Mouse (Mus musculus) MEL (cell line): ENCODE measurements around the gene 6030408B16Rik. TPM values are rescaled to one million over a fixed set of nuclear protein-coding genes. Genes with fewer than 3 reads are reported as not detected.

Experiments used
- DNase-seq: peaks from one replicate; pipeline ENCODE4 v3.0.0; 2011; ENCODE audit warnings: low read depth, low spot score
- H3K27ac ChIP-seq: 2 replicates; pipeline ENCODE4 v1.5.1; 2012; ENCODE audit warnings: low read depth, mild to moderate bottlenecking, control low read depth, low read length, moderate library complexity; ENCODE audit not compliant: control insufficient read depth
- H3K27me3 ChIP-seq, 2 experiments: fragments of 150-350 bp in 1 of 2; sonication (generic) in 1 of 2; 2 replicates each; pipeline ENCODE4 v1.6.1; 2012; ENCODE audit warnings: low read length in 2 of 2, mild to moderate bottlenecking in 2 of 2, improper control_type of control experiment in 1 of 2, moderate library complexity in 1 of 2; ENCODE audit not compliant: insufficient read depth in 2 of 2, control insufficient read depth in 1 of 2
- H3K36me3 ChIP-seq, 2 experiments: 2 replicates each; pipeline ENCODE4 v1.6.1; 2012 to 2014; ENCODE audit warnings: low read length in 2 of 2, improper control_type of control experiment in 1 of 2, inconsistent platforms in 1 of 2, mild to moderate bottlenecking in 1 of 2; ENCODE audit not compliant: insufficient read depth in 2 of 2, control insufficient read depth in 1 of 2
- H3K4me1 ChIP-seq, 2 experiments: fragments of 150-350 bp in 1 of 2; sonication (generic) in 1 of 2; 2 replicates each; pipeline ENCODE4 v1.6.1; 2012; ENCODE audit warnings: low read length in 2 of 2, improper control_type of control experiment in 1 of 2, mild to moderate bottlenecking in 1 of 2; ENCODE audit not compliant: insufficient read depth in 2 of 2, control insufficient read depth in 1 of 2
- H3K4me3 ChIP-seq, 2 experiments: fragments of 150-350 bp in 1 of 2; sonication (generic) in 1 of 2; 2 replicates each; pipeline ENCODE4 v1.5.1; 2012; ENCODE audit warnings: low read depth in 2 of 2, low read length in 2 of 2, mild to moderate bottlenecking in 2 of 2, moderate library complexity in 2 of 2, control low read depth in 1 of 2, improper control_type of control experiment in 1 of 2; ENCODE audit not compliant: control insufficient read depth in 1 of 2, insufficient read depth in 1 of 2
- H3K79me2 ChIP-seq: 2 replicates; pipeline ENCODE4 v1.6.1; 2012; ENCODE audit warnings: mild to moderate bottlenecking, low read length, moderate library complexity; ENCODE audit not compliant: control insufficient read depth, poor library complexity, insufficient read depth
- H3K9ac ChIP-seq: 2 replicates; pipeline ENCODE4 v1.6.1; 2012; ENCODE audit warnings: low read depth, mild to moderate bottlenecking, control low read depth, low read length, moderate library complexity; ENCODE audit not compliant: control insufficient read depth, poor library complexity, severe bottlenecking
- H3K9me3 ChIP-seq: fragments of 150-350 bp; sonication (generic); replicated peaks from 2 replicates; pipeline ENCODE4 v1.6.1; 2012; ENCODE audit warnings: mild to moderate bottlenecking, low read length, improper control_type of control experiment, moderate library complexity; ENCODE audit not compliant: insufficient read depth
- BHLHE40 ChIP-seq: IDR thresholded peaks from 2 replicates; pipeline ENCODE4 v1.6.1; 2012; ENCODE audit warnings: low read depth, mild to moderate bottlenecking, inconsistent platforms, low read length, improper control_type of control experiment, borderline replicate concordance
- CHD2 ChIP-seq: IDR thresholded peaks from 2 replicates; pipeline ENCODE4 v1.6.1; 2011; ENCODE audit warnings: low read length, improper control_type of control experiment
- CTCF ChIP-seq, 3 experiments: IDR thresholded peaks in 2 of 3; conservative IDR thresholded peaks in 1 of 3; 2 replicates each; pipeline ENCODE4 v1.5.1; 2011 to 2012; ENCODE audit warnings: low read length in 3 of 3, low read depth in 2 of 3, mild to moderate bottlenecking in 2 of 3, improper control_type of control experiment in 1 of 3, inconsistent platforms in 1 of 3, mixed read lengths in 1 of 3, moderate library complexity in 1 of 3; ENCODE audit not compliant: control insufficient read depth in 1 of 3, insufficient read depth in 1 of 3, poor library complexity in 1 of 3, severe bottlenecking in 1 of 3
- EP300 ChIP-seq, 2 experiments: IDR thresholded peaks; 2 replicates each; pipeline ENCODE4 v1.6.1; 2011; ENCODE audit warnings: improper control_type of control experiment in 2 of 2, low read length in 2 of 2, low read depth in 1 of 2, mild to moderate bottlenecking in 1 of 2
- ETS1 ChIP-seq: IDR thresholded peaks from 2 replicates; pipeline ENCODE4 v1.6.1; 2012; ENCODE audit warnings: low read depth, mild to moderate bottlenecking, inconsistent platforms, low read length, improper control_type of control experiment, moderate library complexity
- GABPA ChIP-seq: IDR thresholded peaks from 2 replicates; pipeline ENCODE4 v1.6.1; 2012; ENCODE audit warnings: low read depth, mild to moderate bottlenecking, inconsistent platforms, low read length, improper control_type of control experiment, moderate library complexity
- GATA1 ChIP-seq: IDR thresholded peaks from 2 replicates; pipeline ENCODE4 v1.6.1; 2011; ENCODE audit warnings: low read depth, low read length, improper control_type of control experiment
- MAFK ChIP-seq: IDR thresholded peaks from 2 replicates; pipeline ENCODE4 v1.6.1; 2011; ENCODE audit warnings: low read depth, mild to moderate bottlenecking, low read length, improper control_type of control experiment, borderline replicate concordance
- MAX ChIP-seq: IDR thresholded peaks from 2 replicates; pipeline ENCODE4 v1.6.1; 2011; ENCODE audit warnings: low read length, improper control_type of control experiment
- MAZ ChIP-seq: IDR thresholded peaks from 2 replicates; pipeline ENCODE4 v1.6.1; 2012; ENCODE audit warnings: low read depth, mild to moderate bottlenecking, inconsistent platforms, low read length, improper control_type of control experiment
- MEF2A ChIP-seq: IDR thresholded peaks from 2 replicates; pipeline ENCODE4 v1.6.1; 2014; ENCODE audit warnings: low read depth, mild to moderate bottlenecking, inconsistent platforms, low read length, improper control_type of control experiment; ENCODE audit not compliant: poor library complexity, insufficient replicate concordance, severe bottlenecking; ENCODE audit errors: extremely low read depth
- MXI1 ChIP-seq: IDR thresholded peaks from 2 replicates; pipeline ENCODE4 v1.6.1; 2011; ENCODE audit warnings: mild to moderate bottlenecking, low read depth, low read length, improper control_type of control experiment
- MYC ChIP-seq: IDR thresholded peaks from 2 replicates; pipeline ENCODE4 v1.6.1; 2011; ENCODE audit warnings: low read depth, mild to moderate bottlenecking, low read length, improper control_type of control experiment, moderate library complexity
- POLR2AphosphoS2 ChIP-seq: IDR thresholded peaks from 2 replicates; pipeline ENCODE4 v1.6.1; 2011; ENCODE audit warnings: low read length, improper control_type of control experiment
- RCOR1 ChIP-seq: IDR thresholded peaks from 2 replicates; pipeline ENCODE4 v1.6.1; 2012; ENCODE audit warnings: low read depth, mild to moderate bottlenecking, inconsistent platforms, low read length, improper control_type of control experiment
- SIN3A ChIP-seq: IDR thresholded peaks from 2 replicates; pipeline ENCODE4 v1.6.1; 2012; ENCODE audit warnings: low read length, improper control_type of control experiment, inconsistent platforms
- SMC3 ChIP-seq: IDR thresholded peaks from 2 replicates; pipeline ENCODE4 v1.6.1; 2011; ENCODE audit warnings: low read depth, low read length, improper control_type of control experiment
- TAL1 ChIP-seq: IDR thresholded peaks from 2 replicates; pipeline ENCODE4 v1.6.1; 2012; ENCODE audit warnings: mild to moderate bottlenecking, inconsistent platforms, low read length, moderate library complexity, mixed read lengths
- TCF12 ChIP-seq: IDR thresholded peaks from 2 replicates; pipeline ENCODE4 v1.6.1; 2014; ENCODE audit warnings: low read depth, mild to moderate bottlenecking, inconsistent platforms, low read length, improper control_type of control experiment, moderate library complexity
- ZC3H11A ChIP-seq: IDR thresholded peaks from 2 replicates; pipeline ENCODE4 v1.6.1; 2012; ENCODE audit warnings: low read depth, mild to moderate bottlenecking, inconsistent platforms, low read length, improper control_type of control experiment
- ZKSCAN1 ChIP-seq: IDR thresholded peaks from 2 replicates; pipeline ENCODE4 v1.6.1; 2012; ENCODE audit warnings: low read depth, mild to moderate bottlenecking, inconsistent platforms, low read length, improper control_type of control experiment, moderate library complexity
- ZMIZ1 ChIP-seq: IDR thresholded peaks from 2 replicates; pipeline ENCODE4 v1.6.1; 2012; ENCODE audit warnings: low read depth, mild to moderate bottlenecking, inconsistent platforms, low read length, improper control_type of control experiment, moderate library complexity
- ZNF384 ChIP-seq: IDR thresholded peaks from 2 replicates; pipeline ENCODE4 v1.6.1; 2012; ENCODE audit warnings: low read depth, mild to moderate bottlenecking, inconsistent platforms, low read length, improper control_type of control experiment
- polyA plus RNA-seq, 2 experiments: library from polyadenylated mRNA; stranded (reverse) in 1 of 2; unstranded in 1 of 2; fragments of >175 nt in 1 of 2; fragments of >200 nt in 1 of 2; gene quantifications; 2 replicates each; pipeline versions ENCODE4 v1.2.1 to v1.2.4; 2012; ENCODE audit warnings: low replicate concordance in 2 of 2, low read depth in 1 of 2; ENCODE audit not compliant: insufficient read length in 2 of 2, insufficient read depth in 1 of 2, missing spikeins in 1 of 2
- total RNA-seq: library from RNA; depleted of rRNA; stranded (reverse); fragments of 300-350 nt; gene quantifications from 2 replicates; pipeline ENCODE4 v1.2.3, GENCODE M21; 2012

The 6030408B16Rik gene
- total and polyA plus RNA-seq, 3 experiments, result 0.12 to 0.18 TPM; not detected in 1

DNA sequence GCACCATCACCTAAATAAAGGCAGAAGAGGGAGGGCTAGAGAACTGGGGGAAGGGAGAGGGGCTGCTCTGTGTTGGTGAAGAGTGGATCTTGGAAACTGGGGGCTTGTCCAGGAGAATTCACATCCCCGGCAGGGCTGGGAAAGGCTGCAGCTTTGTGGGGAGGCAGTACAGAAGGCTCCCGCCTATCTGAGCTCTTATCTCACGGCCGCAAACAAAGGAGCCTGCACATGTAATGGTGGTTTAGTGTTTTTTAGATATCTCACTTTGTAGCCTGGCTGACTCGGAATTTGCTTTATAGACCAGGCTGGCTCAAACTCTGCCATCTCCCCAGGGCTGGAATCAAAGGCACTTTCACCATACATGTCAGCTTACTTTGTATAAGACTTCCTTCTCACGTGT is 7.1 kb downstream of the 6030408B16Rik start:
- Histone ChIP-seq H3K27ac (no peak overlapping the region), H3K9ac (no peak overlapping the region), H3K27me3 (no peaks in the 10 kb centered on the region), H3K79me2 (no peaks in the 10 kb centered on the region), H3K4me1 (peaks cover 10 to 21% of the 10 kb centered on the region in 2 experiments; a peak in 3 of 4 replicates), H3K36me3 (peaks cover 0 to 11% of the 10 kb centered on the region in 2 experiments; a peak in 2 of 4 replicates), H3K4me3 (no peak overlapping the region), H3K9me3 (no peaks in the 10 kb centered on the region)
- TF ChIP-seq MAX (peak; percentile 74), POLR2AphosphoS2 (no peak), MXI1 (peak; percentile 73; the same call in 1 of the 2 replicates), TAL1 (no peak; the same call in 1 of the 2 replicates), ZNF384 (peak; percentile 36; the same call in 1 of the 2 replicates), BHLHE40 (peak; percentile 90), GABPA (no peak), CTCF (IDR thresholded peaks at IDR 0.05 in 2 of 3, conservative IDR thresholded peaks at IDR 0.05 in 1 of 3; ENCODE audit: control insufficient read depth in 1 of 3, insufficient read depth in 1 of 3, low read depth in 2 of 3, low read length in 3 of 3, poor library complexity in 1 of 3, severe bottlenecking in 1 of 3) (no peak), RCOR1 (peak; percentile 64), ZMIZ1 (peak; percentile 31; the same call in 1 of the 2 replicates), TCF12 (peak; percentile 77), ZC3H11A (no peak), MYC (peak; percentile 90), MEF2A (no peak), CHD2 (no peak), ETS1 (peak; percentile 76), MAZ (peak; percentile 60; the same call in 1 of the 2 replicates), ZKSCAN1 (no peak), SMC3 (peak; percentile 13; the same call in 1 of the 2 replicates), EP300 (IDR thresholded peaks at IDR 0.05; ENCODE audit: low read depth in 1 of 2, low read length in 2 of 2) (peak; percentile 76 to 79), GATA1 (peak; percentile 91), MAFK (peak; percentile 31; the same call in 1 of the 2 replicates), SIN3A (peak; percentile 69)
- peak; percentile 70 for DNase-seq
